In genomic region chr5:126917300-126917699, GRCm38 (mm10) we compare ENCODE assay signal across 27 mouse cellular contexts.
DNase-seq lines count a peak whose midpoint lies in the region; ATAC-seq and TF ChIP-seq lines count a peak whose summit lies in the region.
"Had no signal": no experiment of that assay in that cellular context is flagged by ENCODE, and none has a peak within 500 bp of the region (broad histone marks: within the 10 kb centered on the region; RNA-seq: fewer than 3 reads in every experiment).

No protein-coding gene starts in this region.

- no peaks in the 10 kb centered on the region for H3K9me3 ChIP-seq in midbrain, postnatal 0 days (ENCODE audit: low read length)
- peaks cover 2% of the 10 kb centered on the region; the same call in 1 of the 2 replicates for H3K9me3 ChIP-seq in midbrain, embryonic 13.5 days
- H3K9me3 ChIP-seq: embryonic facial prominence, embryonic 12.5 days; heart, embryonic 10.5 days; kidney, embryonic 15.5 days; midbrain, embryonic 12.5 days; neural tube, embryonic 15.5 days had no signal

- no peak overlapping the region for H3K9ac ChIP-seq in midbrain, postnatal 0 days (replicated peaks; ENCODE audit: low read length, poor library complexity, severe bottlenecking)
- H3K9ac ChIP-seq in midbrain, embryonic 13.5 days (replicated peaks): no peak overlapping the region
- H3K9ac ChIP-seq: embryonic facial prominence, embryonic 12.5 days; forebrain, embryonic 12.5 days; kidney, embryonic 15.5 days; liver, embryonic 13.5 days; midbrain, embryonic 12.5 days; neural tube, embryonic 15.5 days had no signal

- 77% methylated on average over 7 of the region's 7 CpGs for WGBS in midbrain, postnatal 0 days
- WGBS in midbrain, embryonic 13.5 days: 76% methylated on average over 7 of the region's 7 CpGs

- H3K27me3 ChIP-seq in midbrain, postnatal 0 days (ENCODE audit: insufficient read depth, low read length): no peaks in the 10 kb centered on the region
- H3K27me3 ChIP-seq in midbrain, embryonic 13.5 days: no peaks in the 10 kb centered on the region
- H3K27me3 ChIP-seq: embryonic facial prominence, embryonic 12.5 days; forebrain, embryonic 12.5 days; kidney, embryonic 15.5 days; liver, embryonic 13.5 days; midbrain, embryonic 12.5 days; neural tube, embryonic 15.5 days; Patski had no signal

- no peak overlapping the region for H3K27ac ChIP-seq in midbrain, postnatal 0 days (ENCODE audit: low read depth, low read length)
- H3K27ac ChIP-seq in midbrain, embryonic 13.5 days: no peak overlapping the region
- H3K27ac ChIP-seq: embryonic facial prominence, embryonic 12.5 days; forebrain, embryonic 12.5 days; heart, embryonic 10.5 days; kidney, embryonic 15.5 days; left cerebral cortex, adult 2 months; liver, embryonic 13.5 days; midbrain, embryonic 12.5 days; neural tube, embryonic 15.5 days had no signal

- no peaks in the 10 kb centered on the region for H3K4me1 ChIP-seq in midbrain, postnatal 0 days (ENCODE audit: insufficient read depth, low read length)
- H3K4me1 ChIP-seq in midbrain, embryonic 13.5 days (replicated peaks): no peaks in the 10 kb centered on the region
- H3K4me1 ChIP-seq: embryonic facial prominence, embryonic 12.5 days; forebrain, embryonic 12.5 days; heart, embryonic 10.5 days; kidney, embryonic 15.5 days; liver, embryonic 13.5 days; midbrain, embryonic 12.5 days; neural tube, embryonic 15.5 days had no signal

- peak; percentile 15 for DNase-seq in embryo, embryonic 10 days (ENCODE audit: low spot score)
- no peak for DNase-seq in embryo, embryonic 9.5 days (ENCODE audit: extremely low spot score)
- no peak for DNase-seq in midbrain, postnatal 0 days (ENCODE audit: low spot score)
- DNase-seq in ZHBTc4 (ENCODE audit: low read depth, low spot score): peak; percentile 74
- DNase-seq in thymus, postnatal 10 days (ENCODE audit: low spot score in 2 of 2): no peak
- DNase-seq in cerebellum, adult 9-10 months: no peak
- DNase-seq: adrenal gland, postnatal 10 days; cerebellum, adult 8-10 months; heart, postnatal 4 days; kidney, postnatal 4 days; liver, embryonic 13.5 days; lung, adult 2 months; lung, postnatal 14 days; right cerebral cortex, postnatal 14 days; spleen, adult 18-20 months; thymus, postnatal 25 days had no signal

- H3K36me3 ChIP-seq in midbrain, postnatal 0 days (ENCODE audit: insufficient read depth, low read length): no peaks in the 10 kb centered on the region
- no peaks in the 10 kb centered on the region for H3K36me3 ChIP-seq in midbrain, embryonic 13.5 days
- H3K36me3 ChIP-seq: embryonic facial prominence, embryonic 12.5 days; forebrain, embryonic 12.5 days; heart, embryonic 10.5 days; kidney, embryonic 15.5 days; liver, embryonic 13.5 days; midbrain, embryonic 12.5 days; neural tube, embryonic 15.5 days had no signal

- no peak overlapping the region for H3K4me2 ChIP-seq in midbrain, postnatal 0 days (ENCODE audit: low read depth, low read length, poor library complexity, severe bottlenecking)
- H3K4me2 ChIP-seq in midbrain, embryonic 13.5 days (replicated peaks): no peak overlapping the region
- H3K4me2 ChIP-seq: embryonic facial prominence, embryonic 12.5 days; forebrain, embryonic 12.5 days; kidney, embryonic 15.5 days; liver, embryonic 13.5 days; midbrain, embryonic 12.5 days; neural tube, embryonic 15.5 days had no signal

- H3K4me3 ChIP-seq in midbrain, postnatal 0 days (ENCODE audit: low read depth, low read length): no peak overlapping the region
- H3K4me3 ChIP-seq in midbrain, embryonic 13.5 days (replicated peaks): no peak overlapping the region
- H3K4me3 ChIP-seq: embryonic facial prominence, embryonic 12.5 days; forebrain, embryonic 12.5 days; heart, embryonic 10.5 days; kidney, embryonic 15.5 days; left cerebral cortex, adult 2 months; liver, embryonic 13.5 days; midbrain, embryonic 12.5 days; myocyte; neural tube, embryonic 15.5 days had no signal

- ATAC-seq in midbrain, postnatal 0 days (ENCODE audit: low FRiP score): no peak
- ATAC-seq in midbrain, embryonic 13.5 days: no peak
- ATAC-seq: intestine, postnatal 0 days; Patski had no signal

- peak; percentile 43 for TF ChIP-seq CTCF in midbrain, postnatal 0 days (IDR thresholded peaks at IDR 0.05)

Comparison
In these comparisons a context has a peak if more than half of its experiments do, and no peak if none do; other contexts are left out.
1. DNase-seq: peak in embryo, embryonic 10 days (single experiment) and ZHBTc4 (single experiment); none in embryo, embryonic 9.5 days (single experiment), midbrain, postnatal 0 days (single experiment), thymus, postnatal 10 days (0 of 2) and cerebellum, adult 9-10 months (single experiment).